Mouse (Mus musculus): ENCODE data around the gene Ogfrl1. TPM values are rescaled to one million over a fixed set of nuclear protein-coding genes. Genes with fewer than 3 reads are reported as not detected.

The Ogfrl1 gene
- 0.57 TPM for polyA plus RNA-seq (2017; shearing (Covaris generic))

DNA sequence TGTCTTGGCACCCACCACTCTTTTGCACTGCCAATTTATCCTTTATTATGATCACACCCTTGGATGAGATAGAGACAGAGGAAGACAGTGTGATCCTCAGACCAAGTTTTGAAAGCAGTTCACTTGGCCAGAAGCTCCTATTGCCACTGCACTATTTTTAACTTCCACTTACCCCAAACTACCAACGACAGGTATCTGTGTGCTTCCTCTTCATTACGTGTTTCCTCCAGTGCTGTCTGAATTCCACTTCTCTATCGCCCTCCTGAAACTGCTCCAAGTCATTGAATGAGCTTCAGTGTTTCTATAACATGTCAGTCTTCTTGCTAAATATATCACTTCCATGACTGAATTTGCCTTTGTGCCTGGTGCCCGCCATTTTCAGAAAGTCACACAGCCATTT lies at the start of gene Ogfrl1:
Gene Ogfrl1, minus strand, starts transcription at position 150 of the 400 bp plus-strand sequence.

Data from naive thymus-derived CD4-positive, alpha-beta T cell, adult 5 months (primary cell).